Mouse (Mus musculus) lung, embryonic 14.5 days (tissue): Measurements from ENCODE around the gene Gm10778. TPM values are rescaled to one million over a fixed set of nuclear protein-coding genes. Genes with fewer than 3 reads are reported as not detected.

Source experiments
- ATAC-seq: fragments of 200-750 bp; cut with Nextera tagmentation; 2 replicates; pipeline ENCODE4 v1.8.0; 2017; ENCODE audit warnings: mild to moderate bottlenecking, moderate TSS enrichment, moderate library complexity; ENCODE audit not compliant: insufficient read depth
- DNase-seq: peaks from one replicate; pipeline ENCODE4 v3.0.0-alpha.2; 2015
- H3K27ac ChIP-seq: fragments of 300-500 bp; sonication (generic); 2 replicates; pipeline ENCODE4 v1.5.1; 2014; ENCODE audit warnings: low read depth, mild to moderate bottlenecking, moderate library complexity
- H3K27me3 ChIP-seq: fragments of 300-500 bp; sonication (generic); 2 replicates; pipeline ENCODE4 v1.6.1; 2014; ENCODE audit warnings: low read length, control low read depth; ENCODE audit not compliant: insufficient read depth
- H3K36me3 ChIP-seq: fragments of 300-500 bp; sonication (generic); 2 replicates; pipeline ENCODE4 v1.6.1; 2014; ENCODE audit warnings: control low read depth; ENCODE audit not compliant: insufficient read depth
- H3K4me1 ChIP-seq: fragments of 300-500 bp; sonication (generic); 2 replicates; pipeline ENCODE4 v1.6.1; 2014; ENCODE audit warnings: antibody characterized with exemption, control low read depth; ENCODE audit not compliant: insufficient read depth
- H3K4me2 ChIP-seq: fragments of 300-500 bp; sonication (generic); 2 replicates; pipeline ENCODE4 v1.6.1; 2014; ENCODE audit warnings: mild to moderate bottlenecking
- H3K4me3 ChIP-seq: fragments of 300-500 bp; sonication (generic); 2 replicates; pipeline ENCODE4 v1.5.1; 2014; ENCODE audit warnings: low read depth, low read length
- H3K9ac ChIP-seq: fragments of 300-500 bp; sonication (generic); 2 replicates; pipeline ENCODE4 v1.6.1; 2014
- H3K9me3 ChIP-seq: fragments of 300-500 bp; sonication (generic); 2 replicates; pipeline ENCODE4 v1.6.1; 2016; ENCODE audit warnings: low read depth, low read length, control low read depth
- CTCF ChIP-seq: IDR thresholded peaks from 2 replicates; pipeline ENCODE4 v1.5.1; 2016; ENCODE audit warnings: antibody characterized with exemption, low read depth
- WGBS: fragments of 180-500 bp; shearing (Covaris S2); extraction: QIAGEN DNeasy Blood & Tissue Kit; methylation state at CpG from one replicate; pipeline ENCODE4 v1.1.7; 2014; 5-methylcytosine and 5-hydroxymethylcytosine counted together
- polyA plus RNA-seq: library from polyadenylated mRNA; unstranded; fragments of >200 nt; fragmentation: Nextera tagmentation; extraction: Ambion mirVana; gene quantifications from 2 replicates; pipeline ENCODE4 v1.2.1, GENCODE M21; 2014

The Gm10778 gene
- polyA plus RNA-seq, 1 experiment from 2014 or later: 4.0 TPM

- peak overlapping the region; percentile 56; the same call in 1 of the 2 replicates for H3K4me3 ChIP-seq
- H3K9me3 ChIP-seq: no peaks in the 10 kb centered on the region
- peak overlapping the region; percentile 49; the same call in 1 of the 2 replicates for H3K9ac ChIP-seq
- TF ChIP-seq CTCF: no peak
- H3K4me2 ChIP-seq: peak overlapping the region; percentile 89
- peaks cover 5% of the 10 kb centered on the region for H3K4me1 ChIP-seq
- H3K27ac ChIP-seq: no peak overlapping the region
- DNase-seq: no peak
- 0 out of 2 replicates have a peak, but pooled peaks have one; percentile 0 for ATAC-seq
- H3K36me3 ChIP-seq: no peaks in the 10 kb centered on the region
- no peaks in the 10 kb centered on the region for H3K27me3 ChIP-seq
- WGBS: 73% methylated on average over 12 of the region's 12 CpGs
Measured at GRCm38 (mm10) chr10:81604019-81604967, 44.6 kb upstream of the Gm10778 start.

DNA sequence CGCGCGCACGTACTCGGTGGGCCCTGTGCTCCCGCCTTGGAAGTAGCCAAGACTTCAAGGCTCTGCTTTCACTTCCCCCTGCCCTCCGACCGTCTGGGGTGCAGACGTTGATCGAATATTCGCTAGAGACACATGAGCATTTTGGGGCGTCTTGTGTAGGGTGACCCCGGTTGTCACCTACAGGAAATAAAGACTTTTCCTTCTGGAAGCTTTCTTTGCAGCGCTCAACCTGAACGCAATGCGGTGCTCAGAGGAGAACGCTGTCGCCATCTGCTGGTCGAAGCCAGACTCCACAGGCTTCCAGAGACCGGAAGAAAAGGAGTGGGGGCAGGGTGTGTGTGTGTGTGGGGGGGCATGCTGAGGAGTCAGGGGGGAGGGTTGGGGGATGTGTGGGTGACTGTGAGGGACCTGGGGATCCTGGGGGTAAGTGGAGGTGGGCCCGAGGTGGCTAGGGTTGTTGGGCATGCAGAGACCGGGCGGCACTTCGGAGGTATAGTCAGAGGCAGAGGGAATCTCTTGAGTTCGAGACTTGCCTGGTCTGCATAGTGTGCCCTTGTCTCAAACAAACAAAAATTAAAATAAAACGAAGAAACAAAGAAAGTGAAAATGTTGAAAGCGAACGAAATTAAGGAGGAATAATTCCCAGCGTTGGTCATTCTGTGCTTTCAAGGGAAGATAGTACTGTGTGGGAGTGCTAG lies 43.7 kb upstream of the Gm10778 start:
- H3K9me3 ChIP-seq: no peaks in the 10 kb centered on the region
- peaks cover 5% of the 10 kb centered on the region for H3K4me1 ChIP-seq
- 19% methylated on average over 29 of the region's 29 CpGs for WGBS
- peak; percentile 95 for TF ChIP-seq CTCF
- H3K9ac ChIP-seq: peak overlapping the region; percentile 49
- no peaks in the 10 kb centered on the region for H3K27me3 ChIP-seq
- H3K36me3 ChIP-seq: no peaks in the 10 kb centered on the region
- peak; percentile 97 for DNase-seq
- peak overlapping the region; percentile 90 for H3K27ac ChIP-seq
- H3K4me3 ChIP-seq: peak overlapping the region; percentile 56
- H3K4me2 ChIP-seq: peak overlapping the region; percentile 89
- ATAC-seq: peak; percentile 17

DNA sequence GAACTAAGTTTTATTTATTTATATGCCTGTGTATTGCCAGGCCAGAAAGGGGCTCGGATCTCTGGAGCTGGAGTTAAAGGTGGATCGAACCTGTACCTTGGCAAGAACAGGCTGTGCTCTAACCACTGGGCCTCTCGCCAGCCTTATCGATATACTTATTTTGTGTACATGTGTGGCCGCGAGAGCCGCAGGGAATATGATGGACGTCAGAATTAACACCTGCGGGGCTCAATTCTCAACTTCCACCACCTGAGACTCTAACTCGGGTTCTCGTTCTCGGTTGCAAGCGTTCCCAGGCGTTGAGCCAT lies 43.2 kb upstream of the Gm10778 start:
- ATAC-seq (peak; percentile 5; the same call in 1 of the 2 replicates), DNase-seq (no peak)
- H3K27me3 ChIP-seq: no peaks in the 10 kb centered on the region
- H3K9ac ChIP-seq: peak overlapping the region; percentile 49
- H3K4me1 ChIP-seq: peaks cover 5% of the 10 kb centered on the region
- TF ChIP-seq CTCF: no peak
- WGBS: 2% methylated on average over 14 of the region's 14 CpGs
- H3K4me3 ChIP-seq: peak overlapping the region; percentile 56
- no peaks in the 10 kb centered on the region for H3K36me3 ChIP-seq
- no peaks in the 10 kb centered on the region for H3K9me3 ChIP-seq
- peak overlapping the region; percentile 89 for H3K4me2 ChIP-seq
- peak overlapping the region; percentile 90 for H3K27ac ChIP-seq

DNA sequence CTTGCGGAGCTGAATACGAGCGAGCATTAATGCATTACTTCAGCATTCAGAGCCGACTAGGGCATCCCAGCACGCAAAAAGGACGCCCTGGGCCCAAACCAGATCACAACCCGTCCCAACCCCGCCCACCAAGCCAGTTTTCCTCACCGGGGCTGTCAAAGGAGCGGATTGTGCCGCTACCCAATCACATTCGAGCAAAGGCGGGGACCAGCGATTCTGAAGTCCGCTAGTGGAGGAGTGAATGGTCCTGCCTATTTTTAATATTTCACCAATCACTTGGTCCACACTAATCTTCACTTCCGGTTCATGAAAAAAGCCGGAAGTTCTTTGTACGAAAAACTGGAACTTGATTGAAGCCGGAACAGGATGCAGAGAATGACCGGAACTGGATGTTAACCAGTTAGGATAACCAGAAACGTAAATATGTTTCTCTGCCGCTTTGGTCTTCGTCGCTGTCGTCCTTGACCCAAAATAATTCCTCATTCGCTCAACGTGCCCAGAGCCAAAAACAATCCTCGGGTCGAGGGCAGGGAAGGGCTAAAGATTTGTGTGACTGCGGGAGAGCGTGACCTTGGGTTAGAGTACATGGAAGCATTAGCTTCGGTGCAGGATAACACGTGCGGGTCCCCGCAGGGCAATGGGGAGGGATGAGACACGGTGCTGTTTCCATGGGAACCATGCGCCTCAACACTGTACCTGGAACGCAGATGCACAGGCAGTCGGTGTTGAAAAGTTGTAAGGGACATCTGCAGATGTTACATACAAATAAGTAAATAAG lies 42.7 kb upstream of the Gm10778 start, which contains the start of gene BC025920:
Gene BC025920 (plus strand): TSS at position 297 of the 778 bp plus-strand sequence.
- TF ChIP-seq CTCF: peak; percentile 20; the same call in 1 of the 2 replicates
- Histone ChIP-seq H3K4me3 (peak within 1 kb of the TSS; percentile 56), H3K9ac (peak within 1 kb of the TSS; percentile 64), H3K9me3 (no peaks in the 10 kb centered on the region), H3K36me3 (no peaks in the 10 kb centered on the region), H3K27ac (peak within 1 kb of the TSS; percentile 90), H3K4me2 (peak within 1 kb of the TSS; percentile 89), H3K27me3 (no peaks in the 10 kb centered on the region), H3K4me1 (peaks cover 5% of the 10 kb centered on the region)
- ATAC-seq (peak; percentile 87), DNase-seq (peak; percentile 98)
- 1% methylated on average over 39 of the region's 39 CpGs for WGBS

GRCm38 (mm10) chr10:81608308-81608707 lies 40.6 kb upstream of the Gm10778 start:
- no peak for DNase-seq
- H3K4me1 ChIP-seq: no peaks in the 10 kb centered on the region; the same call in 1 of the 2 replicates
- H3K4me2 ChIP-seq: no peak overlapping the region
- H3K9me3 ChIP-seq: no peaks in the 10 kb centered on the region
- no peak overlapping the region for H3K9ac ChIP-seq
- WGBS: 83% methylated on average over 1 of the region's 1 CpGs
- H3K27ac ChIP-seq: no peak overlapping the region
- ATAC-seq: no peak
- TF ChIP-seq CTCF: peak; percentile 38
- H3K36me3 ChIP-seq: no peaks in the 10 kb centered on the region
- H3K4me3 ChIP-seq: no peak overlapping the region
- no peaks in the 10 kb centered on the region for H3K27me3 ChIP-seq

DNA sequence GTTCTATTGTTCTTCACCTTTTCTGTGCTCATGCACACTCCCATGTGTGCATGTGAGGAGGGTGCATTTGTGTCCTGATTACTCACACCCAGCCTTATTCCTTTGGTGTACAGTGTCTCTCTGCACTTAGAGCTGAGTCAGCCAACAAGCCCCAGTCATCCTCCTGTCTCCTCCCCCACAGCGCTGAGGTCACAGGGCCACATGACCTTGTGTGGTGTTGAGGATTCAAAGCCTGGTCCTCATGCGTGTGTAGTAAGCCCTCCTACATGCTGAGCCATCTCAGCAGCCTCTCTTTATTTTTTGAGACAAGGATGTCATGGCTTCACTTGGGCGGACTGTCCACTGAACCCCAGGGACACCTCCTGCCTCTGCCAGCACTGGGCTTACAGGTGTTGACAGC lies 36.1 kb upstream of the Gm10778 start:
- no peak for TF ChIP-seq CTCF

More for the DNA sequence above, 36.1 kb upstream of the Gm10778 start:
- no peak overlapping the region for H3K9ac ChIP-seq
- no peak overlapping the region for H3K4me2 ChIP-seq
- no peak overlapping the region for H3K4me3 ChIP-seq
- no peaks in the 10 kb centered on the region for H3K4me1 ChIP-seq
- H3K9me3 ChIP-seq: no peaks in the 10 kb centered on the region
- H3K27me3 ChIP-seq: no peaks in the 10 kb centered on the region
- DNase-seq (no peak), ATAC-seq (no peak)
- WGBS: 62% methylated on average over 3 of the region's 3 CpGs
- H3K36me3 ChIP-seq: no peaks in the 10 kb centered on the region
- H3K27ac ChIP-seq: no peak overlapping the region
